Mouse (Mus musculus): ENCODE results near the gene Ebpl. TPM values are rescaled to one million over a fixed set of nuclear protein-coding genes. Genes with fewer than 3 reads are reported as not detected.

Ebpl gene
- 10.9 and 11.2 TPM in 2 replicates for polyA plus RNA-seq (2016; fragmentation: Nextera tagmentation; extraction: Ambion mirVana)

DNA sequence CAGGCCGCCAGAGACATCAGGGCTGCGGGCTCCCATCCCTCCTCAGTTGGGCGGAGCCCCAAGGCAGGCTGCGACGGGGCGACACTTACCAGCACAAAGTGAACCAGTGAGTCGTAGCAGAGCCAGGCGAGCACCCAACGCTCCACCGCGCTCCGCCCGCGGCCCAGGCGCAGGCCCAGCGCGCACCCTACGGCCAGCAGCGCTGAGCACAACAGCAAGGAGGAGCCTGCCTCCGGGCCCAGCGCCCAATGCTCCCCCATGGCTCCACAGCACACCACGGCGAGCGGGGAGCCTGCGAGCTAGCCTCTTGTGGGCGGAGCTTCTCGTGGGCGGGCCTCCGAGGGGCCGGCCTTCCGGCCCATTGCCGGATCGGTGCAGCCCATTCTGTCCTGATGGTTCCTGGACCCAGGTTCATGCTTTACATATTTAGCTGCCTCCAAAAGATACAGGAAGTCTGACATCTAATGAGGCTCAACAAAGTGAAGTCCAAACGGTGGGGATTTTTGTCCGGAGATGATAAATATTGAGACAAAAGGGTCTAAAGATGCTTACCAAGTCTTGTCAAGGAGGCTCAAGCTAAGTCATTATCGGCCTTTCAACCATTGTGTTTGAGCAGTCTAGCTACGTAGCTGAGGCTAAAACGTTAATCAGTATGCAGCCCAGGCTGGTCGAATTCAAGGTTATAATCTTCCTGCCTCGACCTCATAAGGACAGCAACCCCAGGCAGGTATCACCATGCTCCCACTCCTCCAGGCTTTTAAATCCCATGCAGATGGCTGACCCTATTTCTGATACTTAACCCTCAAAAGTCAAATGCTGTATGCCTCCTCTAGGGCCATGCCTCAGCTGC, at the start of gene Ebpl:
Gene Ebpl (minus strand): TSS at position 309 of the 850 bp plus-strand sequence.
- H3K27me3 ChIP-seq, result no peaks in the 10 kb centered on the region
- peak within 1 kb of the TSS; percentile 80 for H3K27ac ChIP-seq (replicated peaks)
- H3K4me2 ChIP-seq (replicated peaks), result peak within 1 kb of the TSS; percentile 57
- H3K36me3 ChIP-seq, result 0 out of 2 replicates have a peak, but pooled peaks cover 3% of the 10 kb centered on the region
- H3K4me3 ChIP-seq, result peak within 1 kb of the TSS; percentile 64
- peak within 1 kb of the TSS; percentile 70 for H3K9ac ChIP-seq (replicated peaks)
- no peaks in the 10 kb centered on the region for H3K9me3 ChIP-seq
- peak; percentile 97 for ATAC-seq (ENCODE audit: low FRiP score, low read depth)
- WGBS, result under 1% methylated on average over 40 of the region's 40 CpGs
- H3K4me1 ChIP-seq, result peaks cover 5% of the 10 kb centered on the region

DNA sequence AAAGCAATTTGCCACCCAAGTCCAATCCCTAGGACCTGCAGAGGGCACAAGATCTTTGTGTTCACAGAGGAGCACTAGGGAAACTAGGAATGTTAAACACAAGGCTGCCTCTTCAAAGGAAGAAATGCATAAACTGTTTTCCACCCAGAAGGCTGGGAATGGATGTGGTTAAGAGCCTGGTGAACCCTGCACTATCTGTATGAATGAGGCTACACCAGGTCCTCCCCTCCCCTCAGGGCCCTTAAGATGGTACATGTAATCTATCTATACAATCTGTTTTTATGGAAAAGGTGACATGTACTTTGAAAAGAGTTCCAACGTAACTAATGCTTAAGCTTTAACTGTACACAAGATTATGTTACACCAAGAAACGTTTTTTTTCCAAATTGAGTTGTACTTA, 49.8 kb upstream of the Ebpl start:
- H3K9ac ChIP-seq (replicated peaks), result no peak overlapping the region
- H3K27ac ChIP-seq (replicated peaks), result no peak overlapping the region
- H3K36me3 ChIP-seq, result no peaks in the 10 kb centered on the region
- H3K4me2 ChIP-seq (replicated peaks), result no peak overlapping the region
- H3K4me1 ChIP-seq, result peaks cover 9% of the 10 kb centered on the region
- no peak overlapping the region for H3K4me3 ChIP-seq
- ATAC-seq (ENCODE audit: low FRiP score, low read depth), result no peak
- H3K9me3 ChIP-seq, result no peaks in the 10 kb centered on the region
- 84% methylated on average over 2 of the region's 2 CpGs for WGBS
- H3K27me3 ChIP-seq, result no peaks in the 10 kb centered on the region

DNA sequence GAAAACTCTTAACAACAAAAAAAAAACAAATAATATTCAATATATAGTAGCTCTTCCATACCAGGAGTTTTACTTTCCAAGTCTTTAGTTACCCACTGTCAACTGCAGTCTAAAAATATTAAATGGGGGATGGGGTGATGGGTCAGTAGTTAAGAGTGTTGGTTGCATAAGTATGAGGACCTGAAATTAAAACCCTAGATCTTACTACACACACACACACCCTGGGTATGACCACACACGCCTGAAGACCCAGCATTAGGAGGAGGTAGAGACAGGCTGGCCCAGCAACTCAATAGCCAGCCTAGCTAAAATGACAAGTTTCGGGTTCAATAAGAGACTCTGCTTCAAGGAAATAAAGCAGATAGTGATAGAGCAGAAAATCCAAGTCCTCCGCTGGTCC, 46.8 kb upstream of the Ebpl start:
- H3K36me3 ChIP-seq, result peaks cover 3% of the 10 kb centered on the region; the same call in 1 of the 2 replicates
- no peak overlapping the region for H3K27ac ChIP-seq (replicated peaks)
- no peak overlapping the region for H3K9ac ChIP-seq (replicated peaks)
- no peaks in the 10 kb centered on the region for H3K4me1 ChIP-seq
- 92% methylated on average over 3 of the region's 3 CpGs for WGBS
- no peak for ATAC-seq (ENCODE audit: low FRiP score, low read depth)
- no peak overlapping the region for H3K4me2 ChIP-seq (replicated peaks)
- no peaks in the 10 kb centered on the region for H3K27me3 ChIP-seq
- no peak overlapping the region for H3K4me3 ChIP-seq
- no peaks in the 10 kb centered on the region for H3K9me3 ChIP-seq

DNA sequence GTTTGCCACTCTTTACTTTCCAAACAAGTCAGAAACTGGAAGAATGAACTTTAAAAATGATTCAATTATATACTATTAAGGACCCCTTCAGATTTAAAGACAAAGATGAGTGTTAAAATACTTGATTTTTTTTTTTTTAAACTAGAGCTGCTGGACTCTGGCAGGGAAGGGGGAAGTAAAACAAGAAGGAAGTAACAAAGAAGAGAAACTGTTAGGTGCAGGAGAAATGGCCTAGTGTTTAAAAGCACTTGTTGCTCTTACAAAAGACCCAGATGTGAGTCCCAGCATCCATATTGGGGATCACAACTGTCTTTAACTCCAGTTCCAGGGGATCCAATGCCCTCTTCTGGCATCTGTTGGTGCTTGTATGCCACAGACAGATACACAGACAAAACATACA, 45.5 kb upstream of the Ebpl start:
- Histone ChIP-seq H3K9ac (replicated peaks) (no peak overlapping the region), H3K4me2 (replicated peaks) (no peak overlapping the region), H3K4me3 (no peak overlapping the region), H3K4me1 (no peaks in the 10 kb centered on the region), H3K27ac (replicated peaks) (no peak overlapping the region), H3K36me3 (peaks cover 9% of the 10 kb centered on the region; the same call in 1 of the 2 replicates), H3K9me3 (no peaks in the 10 kb centered on the region), H3K27me3 (no peaks in the 10 kb centered on the region)
- no peak for ATAC-seq (ENCODE audit: low FRiP score, low read depth)

DNA sequence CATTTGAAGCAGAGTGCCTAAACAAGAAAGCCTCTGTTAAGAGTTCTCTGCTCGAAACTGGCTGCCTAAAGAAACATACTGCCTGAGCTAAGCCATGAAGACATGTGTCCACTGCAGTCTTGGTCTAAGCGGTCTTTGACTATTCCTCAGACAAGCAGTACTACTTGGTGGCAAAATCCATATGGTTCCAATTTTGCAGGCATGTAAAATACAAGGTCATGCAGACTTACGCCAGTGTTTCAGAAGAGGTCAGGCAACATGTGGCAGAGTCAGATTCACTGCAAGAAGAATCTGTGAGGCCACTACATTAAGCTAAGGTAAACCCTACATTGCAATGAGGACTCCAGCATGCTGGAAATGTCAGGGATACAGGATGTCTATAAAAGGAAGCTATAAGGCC, 44.7 kb upstream of the Ebpl start:
- Histone ChIP-seq H3K4me2 (replicated peaks) (no peak overlapping the region), H3K4me1 (no peaks in the 10 kb centered on the region), H3K9ac (replicated peaks) (no peak overlapping the region), H3K36me3 (peaks cover 16% of the 10 kb centered on the region), H3K27ac (replicated peaks) (no peak overlapping the region), H3K4me3 (no peak overlapping the region), H3K27me3 (no peaks in the 10 kb centered on the region), H3K9me3 (no peaks in the 10 kb centered on the region)
- 91% methylated on average over 3 of the region's 3 CpGs for WGBS
- no peak for ATAC-seq (ENCODE audit: low FRiP score, low read depth)

DNA sequence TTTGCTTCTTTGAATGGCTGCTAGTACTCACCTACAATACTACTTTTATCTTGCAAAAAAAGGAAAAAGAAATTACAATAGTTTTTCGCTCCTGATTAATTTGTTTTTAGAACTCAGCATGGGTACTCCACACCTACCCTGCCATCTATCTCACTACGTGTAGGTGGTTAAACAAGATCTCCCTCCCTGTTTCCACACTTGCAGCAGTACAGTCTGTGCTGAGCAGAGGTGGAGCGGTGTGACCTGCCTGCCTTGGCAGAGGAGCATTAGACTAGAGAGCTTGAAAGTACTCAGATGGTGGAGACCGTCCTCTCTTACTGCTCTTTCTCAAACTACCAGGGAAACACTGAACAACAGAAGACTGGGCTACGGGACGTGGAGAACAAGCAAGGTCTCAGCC, 34.5 kb upstream of the Ebpl start:
- no peak for ATAC-seq (ENCODE audit: low FRiP score, low read depth)
- Histone ChIP-seq H3K4me3 (no peak overlapping the region), H3K27me3 (no peaks in the 10 kb centered on the region), H3K4me1 (no peaks in the 10 kb centered on the region), H3K9ac (replicated peaks) (no peak overlapping the region), H3K27ac (replicated peaks) (no peak overlapping the region), H3K9me3 (no peaks in the 10 kb centered on the region), H3K36me3 (peaks cover 31% of the 10 kb centered on the region), H3K4me2 (replicated peaks) (no peak overlapping the region)
- WGBS, result 87% methylated on average over 6 of the region's 6 CpGs

DNA sequence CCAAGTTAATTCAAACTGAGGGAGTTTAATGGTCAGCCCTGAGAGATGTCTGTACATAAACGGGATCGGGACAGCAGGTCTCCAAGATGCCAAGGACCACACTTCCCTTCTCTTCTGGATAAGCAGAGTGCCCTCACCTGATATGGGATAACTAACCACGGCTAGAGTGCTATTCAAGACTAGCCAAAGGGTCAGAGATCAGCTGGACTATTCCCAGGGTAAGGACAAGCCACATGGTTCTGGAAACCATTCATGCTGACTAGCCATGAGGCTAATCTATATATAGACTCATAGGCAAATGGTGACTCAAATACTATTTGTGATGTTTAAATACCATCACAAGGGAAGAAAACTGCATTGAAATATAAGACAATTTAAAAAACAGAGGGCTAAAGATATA, 30.3 kb upstream of the Ebpl start:
- no peak overlapping the region for H3K9ac ChIP-seq (replicated peaks)
- peaks cover 18% of the 10 kb centered on the region for H3K36me3 ChIP-seq
- WGBS, result 85% methylated on average over 3 of the region's 3 CpGs
- ATAC-seq (ENCODE audit: low FRiP score, low read depth), result no peak
- no peaks in the 10 kb centered on the region for H3K9me3 ChIP-seq
- no peak overlapping the region for H3K27ac ChIP-seq (replicated peaks)
- H3K4me3 ChIP-seq, result no peak overlapping the region
- no peak overlapping the region for H3K4me2 ChIP-seq (replicated peaks)
- no peaks in the 10 kb centered on the region for H3K4me1 ChIP-seq
- H3K27me3 ChIP-seq, result no peaks in the 10 kb centered on the region

DNA sequence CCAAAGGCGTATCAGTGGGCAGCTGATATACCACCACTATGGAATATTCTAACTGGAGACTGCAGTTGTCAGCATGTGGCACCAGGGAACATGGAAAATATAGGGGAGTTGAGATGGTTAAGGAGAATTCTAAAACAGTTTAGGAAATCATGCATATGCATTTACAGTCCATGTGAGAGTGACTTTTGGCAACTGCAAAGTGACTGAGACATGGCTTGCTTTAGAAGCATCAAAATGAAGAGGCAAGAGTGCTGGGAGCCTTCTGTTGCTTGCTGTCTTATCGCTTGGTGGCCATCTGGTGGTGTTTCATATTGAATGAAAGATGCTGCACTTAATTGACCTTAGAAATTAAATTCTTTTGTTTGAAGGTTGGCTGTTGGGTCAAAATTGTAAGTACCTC, 7.1 kb upstream of the Ebpl start:
- Histone ChIP-seq H3K36me3 (peaks cover 40% of the 10 kb centered on the region), H3K4me3 (no peak overlapping the region), H3K9me3 (no peaks in the 10 kb centered on the region), H3K4me2 (replicated peaks) (no peak overlapping the region), H3K4me1 (no peaks in the 10 kb centered on the region), H3K27me3 (no peaks in the 10 kb centered on the region), H3K27ac (replicated peaks) (no peak overlapping the region), H3K9ac (replicated peaks) (no peak overlapping the region)
- WGBS, result 90% methylated on average over 2 of the region's 2 CpGs
- ATAC-seq (ENCODE audit: low FRiP score, low read depth), result no peak

DNA sequence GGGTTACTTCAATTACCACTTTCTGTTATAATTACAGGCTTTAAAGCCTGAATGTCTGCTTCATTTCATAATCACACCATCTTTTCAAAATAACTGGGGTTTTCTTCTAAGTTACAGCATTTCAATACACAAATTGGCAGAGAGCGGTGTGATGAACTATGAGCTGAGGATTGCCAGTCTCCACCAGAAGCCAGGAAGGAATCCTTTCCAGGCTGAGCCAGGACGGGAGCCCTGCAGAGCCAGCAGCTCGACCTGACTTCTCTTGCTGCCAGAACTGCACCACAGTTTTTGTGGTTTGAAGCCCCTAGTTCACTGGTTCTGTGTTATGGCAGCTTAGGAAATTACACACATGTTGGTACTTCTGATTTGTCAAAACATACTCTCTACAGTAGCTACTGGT, 4.4 kb upstream of the Ebpl start:
- peaks cover 5% of the 10 kb centered on the region for H3K4me1 ChIP-seq
- no peak overlapping the region for H3K27ac ChIP-seq (replicated peaks)
- H3K36me3 ChIP-seq, result peaks cover 16% of the 10 kb centered on the region
- no peak for ATAC-seq (ENCODE audit: low FRiP score, low read depth)
- H3K27me3 ChIP-seq, result no peaks in the 10 kb centered on the region
- no peak overlapping the region for H3K4me3 ChIP-seq
- H3K9ac ChIP-seq (replicated peaks), result no peak overlapping the region
- WGBS, result 86% methylated on average over 3 of the region's 3 CpGs
- no peaks in the 10 kb centered on the region for H3K9me3 ChIP-seq
- no peak overlapping the region for H3K4me2 ChIP-seq (replicated peaks)

DNA sequence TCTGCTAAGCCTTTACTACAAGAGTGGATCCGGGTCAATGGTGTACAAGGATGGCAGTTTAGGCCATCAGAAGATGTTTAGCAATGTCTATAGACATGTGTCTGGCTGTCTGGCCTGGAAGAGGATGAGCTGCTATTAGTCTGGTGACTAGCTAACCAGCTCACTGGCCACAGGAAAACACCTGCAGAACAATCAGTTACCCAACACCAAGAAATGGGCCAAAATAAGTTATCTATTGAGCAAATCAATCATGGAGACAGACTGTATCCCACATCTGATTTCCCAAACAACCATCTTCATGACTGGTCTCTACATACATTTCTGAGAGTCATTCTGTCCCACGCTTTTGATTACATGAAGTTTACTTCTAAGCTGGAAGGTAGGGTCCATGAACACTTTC, 3.5 kb upstream of the Ebpl start:
- no peak for ATAC-seq (ENCODE audit: low FRiP score, low read depth)
- peaks cover 5% of the 10 kb centered on the region for H3K4me1 ChIP-seq
- H3K9ac ChIP-seq (replicated peaks), result no peak overlapping the region
- H3K27me3 ChIP-seq, result no peaks in the 10 kb centered on the region
- H3K4me2 ChIP-seq (replicated peaks), result no peak overlapping the region
- H3K9me3 ChIP-seq, result no peaks in the 10 kb centered on the region
- H3K4me3 ChIP-seq, result no peak overlapping the region
- WGBS, result 96% methylated on average over 2 of the region's 2 CpGs
- H3K27ac ChIP-seq (replicated peaks), result no peak overlapping the region
- peaks cover 13% of the 10 kb centered on the region for H3K36me3 ChIP-seq

DNA sequence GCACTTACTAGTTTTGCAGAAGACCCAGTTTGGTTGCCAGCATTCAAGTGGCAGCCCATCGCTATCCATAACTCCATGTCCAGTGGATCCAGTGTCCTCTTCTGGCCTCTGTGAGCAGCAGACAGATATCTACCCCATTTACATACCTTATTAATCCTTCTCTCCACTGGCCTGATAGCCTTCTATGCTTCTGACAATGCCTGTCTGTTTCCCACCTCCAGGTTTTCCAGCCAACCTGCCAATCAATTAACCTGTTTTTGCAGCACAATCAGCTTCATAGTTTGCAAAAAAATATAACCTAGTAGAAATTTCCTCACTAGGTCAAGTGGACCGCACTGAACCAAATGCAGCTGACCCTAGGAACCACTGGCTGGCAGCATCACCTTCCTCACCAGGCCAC, 2.0 kb upstream of the Ebpl start:
- no peak overlapping the region for H3K4me2 ChIP-seq (replicated peaks)
- no peak overlapping the region for H3K4me3 ChIP-seq
- H3K4me1 ChIP-seq, result peaks cover 5% of the 10 kb centered on the region
- H3K27me3 ChIP-seq, result no peaks in the 10 kb centered on the region
- ATAC-seq (ENCODE audit: low FRiP score, low read depth), result no peak
- peaks cover 10% of the 10 kb centered on the region for H3K36me3 ChIP-seq
- H3K9ac ChIP-seq (replicated peaks), result no peak overlapping the region
- 93% methylated on average over 2 of the region's 2 CpGs for WGBS
- no peaks in the 10 kb centered on the region for H3K9me3 ChIP-seq
- no peak overlapping the region for H3K27ac ChIP-seq (replicated peaks)

DNA sequence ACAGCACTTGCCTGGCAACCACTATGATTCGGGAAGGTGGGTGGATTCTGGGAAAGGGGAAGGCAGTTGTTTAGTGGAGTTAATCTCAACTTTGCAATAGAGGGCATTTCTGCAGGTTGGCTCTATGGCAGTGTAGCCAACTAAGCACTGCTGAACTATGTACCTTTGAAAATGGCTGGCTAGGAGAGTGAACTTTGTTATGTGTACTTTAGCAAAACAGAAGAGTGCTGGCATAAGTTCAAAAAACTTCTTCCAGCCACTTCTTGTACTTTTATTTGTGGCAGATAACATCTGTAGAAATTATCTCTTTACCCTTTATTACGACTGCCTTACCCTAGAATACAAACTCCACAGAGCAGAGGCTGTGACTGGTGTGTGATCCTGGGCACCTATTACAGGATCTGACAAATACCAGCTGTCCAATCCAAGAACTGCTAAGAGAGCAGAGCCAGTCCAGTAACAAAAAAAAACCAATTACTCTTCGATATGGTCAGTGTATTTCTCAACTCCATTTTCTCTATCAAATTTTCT, 807 bp upstream of the Ebpl start:
- 64% methylated on average over 3 of the region's 3 CpGs for WGBS
- ATAC-seq (ENCODE audit: low FRiP score, low read depth), result no peak; the same call in 1 of the 2 replicates
- H3K9ac ChIP-seq (replicated peaks), result peak overlapping the region; percentile 34; the same call in 1 of the 2 replicates
- no peaks in the 10 kb centered on the region for H3K9me3 ChIP-seq
- H3K4me3 ChIP-seq, result peak overlapping the region; percentile 64; the same call in 1 of the 2 replicates
- peak overlapping the region; percentile 80; the same call in 1 of the 2 replicates for H3K27ac ChIP-seq (replicated peaks)
- H3K36me3 ChIP-seq, result 0 out of 2 replicates have a peak, but pooled peaks cover 3% of the 10 kb centered on the region
- H3K27me3 ChIP-seq, result no peaks in the 10 kb centered on the region
- H3K4me2 ChIP-seq (replicated peaks), result peak overlapping the region; percentile 57
- peaks cover 5% of the 10 kb centered on the region for H3K4me1 ChIP-seq

All from midbrain, embryonic 12.5 days (tissue).